Mouse (Mus musculus) thymus, adult 2 months (tissue): Measurements from ENCODE around the gene Ndufs6. TPM values are rescaled to one million over a fixed set of nuclear protein-coding genes. Genes with fewer than 3 reads are reported as not detected.

Experiments
- DNase-seq: peaks from one replicate; pipeline ENCODE4 v3.0.0; 2021
- H3K27ac ChIP-seq: fragments of 200-500 bp; 2 replicates; pipeline ENCODE4 v1.5.1; 2012; ENCODE audit warnings: low read length, control low read depth; ENCODE audit not compliant: control insufficient read depth, insufficient read depth
- H3K27me3 ChIP-seq: fragments of 200-500 bp; 2 replicates; pipeline ENCODE4 v1.6.1; 2012; ENCODE audit warnings: mild to moderate bottlenecking, low read length, moderate library complexity, mixed read lengths; ENCODE audit not compliant: control insufficient read depth, insufficient read depth
- H3K36me3 ChIP-seq: fragments of 200-500 bp; 2 replicates; pipeline ENCODE4 v1.6.1; 2012; ENCODE audit warnings: mild to moderate bottlenecking, low read length, moderate library complexity; ENCODE audit not compliant: control insufficient read depth, insufficient read depth
- H3K4me1 ChIP-seq: fragments of 200-500 bp; replicated peaks from 2 replicates; pipeline ENCODE4 v1.6.1; 2012; ENCODE audit warnings: low read length; ENCODE audit not compliant: control insufficient read depth, insufficient read depth
- H3K4me3 ChIP-seq: fragments of 200-500 bp; 2 replicates; pipeline ENCODE4 v1.5.1; 2012; ENCODE audit warnings: mild to moderate bottlenecking, low read length, control low read depth, moderate library complexity; ENCODE audit not compliant: control insufficient read depth, insufficient read depth
- CTCF ChIP-seq: fragments of 200-500 bp; IDR thresholded peaks from 2 replicates; pipeline ENCODE4 v1.5.1; 2012; ENCODE audit warnings: mild to moderate bottlenecking, control low read depth, low read length, moderate library complexity, borderline replicate concordance; ENCODE audit not compliant: control insufficient read depth, poor library complexity, insufficient read depth; ENCODE audit errors: extremely low read depth
- POLR2A ChIP-seq: fragments of 200-500 bp; IDR thresholded peaks from 2 replicates; pipeline ENCODE4 v1.6.1; 2012; ENCODE audit warnings: mild to moderate bottlenecking, low read length, control low read depth, moderate library complexity; ENCODE audit not compliant: control insufficient read depth, poor library complexity, insufficient read depth; ENCODE audit errors: extremely low read depth
- WGBS: fragments of 180-500 bp; shearing (Covaris S2); methylation state at CpG from one replicate; pipeline ENCODE4 v1.1.7; 2018; 5-methylcytosine and 5-hydroxymethylcytosine counted together
- polyA plus RNA-seq: library from polyadenylated mRNA; depleted of rRNA; stranded (reverse); fragments of >200 nt; gene quantifications from 2 replicates; pipeline ENCODE4 v1.2.3, GENCODE M21; 2012

Gene Ndufs6
- polyA plus RNA-seq, 1 experiment: 98.2 TPM

GRCm38 (mm10) chr13:73336753-73337152 is 8.4 kb upstream of the Ndufs6 start:
- no peak for DNase-seq
- TF ChIP-seq POLR2A: no peak
- no peaks in the 10 kb centered on the region for H3K4me1 ChIP-seq
- H3K4me3 ChIP-seq: no peak overlapping the region
- 78% methylated on average over 7 of the region's 7 CpGs for WGBS
- no peaks in the 10 kb centered on the region for H3K27me3 ChIP-seq
- no peaks in the 10 kb centered on the region for H3K36me3 ChIP-seq
- H3K27ac ChIP-seq: no peak overlapping the region

- TF ChIP-seq POLR2A: no peak
- TF ChIP-seq CTCF: no peak
- 86% methylated on average over 3 of the region's 3 CpGs for WGBS
- H3K27ac ChIP-seq: no peak overlapping the region
- no peaks in the 10 kb centered on the region for H3K36me3 ChIP-seq
- no peaks in the 10 kb centered on the region for H3K27me3 ChIP-seq
- no peak for DNase-seq
- H3K4me1 ChIP-seq: peaks cover 10% of the 10 kb centered on the region
- no peak overlapping the region for H3K4me3 ChIP-seq
These were observed 3.4 kb upstream of the Ndufs6 start for GRCm38 (mm10) chr13:73331736-73332135.

GRCm38 (mm10) chr13:73330844-73331501 is 2.6 kb upstream of the Ndufs6 start:
- WGBS: under 1% methylated on average over 42 of the region's 42 CpGs

GRCm38 (mm10) chr13:73323406-73323805 is 4.9 kb downstream of the Ndufs6 start:
- Histone ChIP-seq H3K27me3 (no peaks in the 10 kb centered on the region), H3K27ac (no peak overlapping the region), H3K4me3 (no peak overlapping the region), H3K4me1 (peaks cover 4% of the 10 kb centered on the region; the same call in 1 of the 2 replicates), H3K36me3 (peaks cover 31% of the 10 kb centered on the region)
- WGBS: 95% methylated on average over 4 of the region's 4 CpGs
- DNase-seq: no peak
- no peak for TF ChIP-seq POLR2A
- TF ChIP-seq CTCF: no peak

More at GRCm38 (mm10) chr13:73330844-73331501, 2.6 kb upstream of the Ndufs6 start:
- DNase-seq: peak; percentile 89
- no peaks in the 10 kb centered on the region for H3K36me3 ChIP-seq
- peak overlapping the region; percentile 94 for H3K4me3 ChIP-seq
- no peak for TF ChIP-seq CTCF
- TF ChIP-seq POLR2A: peak; percentile 64; the same call in 1 of the 2 replicates
- H3K4me1 ChIP-seq: peaks cover 10% of the 10 kb centered on the region
- no peaks in the 10 kb centered on the region for H3K27me3 ChIP-seq
- no peak overlapping the region for H3K27ac ChIP-seq

- peaks cover 37% of the 10 kb centered on the region for H3K36me3 ChIP-seq
- TF ChIP-seq CTCF (no peak), POLR2A (no peak)
These were observed 5.7 kb downstream of the Ndufs6 start for GRCm38 (mm10) chr13:73322626-73323025.

GRCm38 (mm10) chr13:73320048-73320447 is 8.3 kb downstream of the Ndufs6 start:
- DNase-seq: no peak
- Histone ChIP-seq H3K4me1 (no peaks in the 10 kb centered on the region), H3K36me3 (peaks cover 41% of the 10 kb centered on the region), H3K4me3 (no peak overlapping the region), H3K27ac (no peak overlapping the region), H3K27me3 (no peaks in the 10 kb centered on the region)
- TF ChIP-seq POLR2A (no peak), CTCF (no peak)
- WGBS: 97% methylated on average over 4 of the region's 4 CpGs

More at GRCm38 (mm10) chr13:73322626-73323025, 5.7 kb downstream of the Ndufs6 start:
- Histone ChIP-seq H3K27me3 (no peaks in the 10 kb centered on the region), H3K4me1 (peaks cover 2% of the 10 kb centered on the region; the same call in 1 of the 2 replicates), H3K4me3 (no peak overlapping the region), H3K27ac (no peak overlapping the region)
- DNase-seq: no peak
- 95% methylated on average over 10 of the region's 10 CpGs for WGBS

GRCm38 (mm10) chr13:73310183-73310929 is 18.0 kb downstream of the Ndufs6 start:
- TF ChIP-seq CTCF (peak; percentile 76), POLR2A (no peak)
- WGBS: 26% methylated on average over 8 of the region's 8 CpGs
- no peaks in the 10 kb centered on the region for H3K36me3 ChIP-seq
- peak; percentile 40 for DNase-seq
- no peaks in the 10 kb centered on the region for H3K4me1 ChIP-seq
- no peak overlapping the region for H3K27ac ChIP-seq
- no peak overlapping the region for H3K4me3 ChIP-seq
- H3K27me3 ChIP-seq: no peaks in the 10 kb centered on the region; the same call in 1 of the 2 replicates
